Mouse (Mus musculus) gastrocnemius, postnatal 4 days (tissue): ENCODE measurements around the gene Tbc1d13. TPM values are rescaled to one million over a fixed set of nuclear protein-coding genes. Genes with fewer than 3 reads are reported as not detected.

ENCODE experiments used
- DNase-seq, 2 experiments: peaks; one replicate each; pipeline ENCODE4 v3.0.0; 2021 to 2022; ENCODE audit warnings: low spot score in 2 of 2, mixed read lengths in 2 of 2
- long read RNA-seq, 2 experiments: library from polyadenylated mRNA; stranded (forward); transcript quantifications; one replicate each; pipeline ENCODE4 v2.0.0; 2021
- total RNA-seq, 2 experiments: library from RNA; stranded (reverse); gene quantifications; 2 replicates each; pipeline ENCODE4 v1.2.3; 2021

Tbc1d13 gene
- 10 to 100 TPM; 24.7 to 26.2 TPM for total RNA-seq
- long read RNA-seq, experiment 1, partial matches to known transcripts, result 0 of 4 reads
- long read RNA-seq, experiment 1, other reads (novel, unspliced or antisense), result 4 of 4 reads
- long read RNA-seq, experiment 2, result 0 reads

- peak; percentile 97 to 98 for DNase-seq
These were observed at the start of gene Tbc1d13 for GRCm38 (mm10) chr2:30133613-30134377. TSS of gene Tbc1d13 (plus strand) at chr2:30133746.

- DNase-seq, result no peak
These were observed 49.4 kb upstream of the Tbc1d13 start for GRCm38 (mm10) chr2:30084113-30084512.

- no peak for DNase-seq
These were observed 48.9 kb upstream of the Tbc1d13 start for GRCm38 (mm10) chr2:30084632-30085031.

- DNase-seq, result no peak
These were observed 46.2 kb upstream of the Tbc1d13 start for GRCm38 (mm10) chr2:30087310-30087709.

GRCm38 (mm10) chr2:30091521-30091920 lies 42.0 kb upstream of the Tbc1d13 start:
- DNase-seq, result no peak

- no peak for DNase-seq
These were observed 41.1 kb upstream of the Tbc1d13 start for GRCm38 (mm10) chr2:30092280-30092918.

- DNase-seq, result peak; percentile 74 to 90
These were observed 39.9 kb upstream of the Tbc1d13 start, which contains the start of gene Zdhhc12 for GRCm38 (mm10) chr2:30093471-30094207. TSS of gene Zdhhc12 (minus strand) at chr2:30093648.

- no peak for DNase-seq
These were observed 39.3 kb upstream of the Tbc1d13 start for GRCm38 (mm10) chr2:30094208-30094588.

GRCm38 (mm10) chr2:30095882-30096527 lies 37.5 kb upstream of the Tbc1d13 start:
- peak in 1 of 2 experiments; percentile 61 for DNase-seq

- DNase-seq, result no peak
These were observed 33.3 kb upstream of the Tbc1d13 start for GRCm38 (mm10) chr2:30100214-30100613.

- DNase-seq, result no peak
These were observed 27.2 kb upstream of the Tbc1d13 start for GRCm38 (mm10) chr2:30106364-30106763.

- DNase-seq, result no peak
These were observed 25.9 kb upstream of the Tbc1d13 start for GRCm38 (mm10) chr2:30107646-30108045.

GRCm38 (mm10) chr2:30108260-30108659 lies 25.3 kb upstream of the Tbc1d13 start:
- no peak for DNase-seq

- DNase-seq, result no peak
These were observed 22.0 kb upstream of the Tbc1d13 start for GRCm38 (mm10) chr2:30111500-30111899.

GRCm38 (mm10) chr2:30112564-30112963 lies 21.0 kb upstream of the Tbc1d13 start:
- DNase-seq, result no peak

- no peak for DNase-seq
These were observed 13.9 kb upstream of the Tbc1d13 start for GRCm38 (mm10) chr2:30119641-30120051.

GRCm38 (mm10) chr2:30120269-30120668 lies 13.3 kb upstream of the Tbc1d13 start:
- DNase-seq, result no peak

- no peak for DNase-seq
These were observed 10.8 kb upstream of the Tbc1d13 start for GRCm38 (mm10) chr2:30122766-30123165.

- DNase-seq, result no peak
These were observed 9.6 kb upstream of the Tbc1d13 start for GRCm38 (mm10) chr2:30123729-30124471.
